ENCODE assay signal across 9 mouse cellular contexts in the genomic region with DNA sequence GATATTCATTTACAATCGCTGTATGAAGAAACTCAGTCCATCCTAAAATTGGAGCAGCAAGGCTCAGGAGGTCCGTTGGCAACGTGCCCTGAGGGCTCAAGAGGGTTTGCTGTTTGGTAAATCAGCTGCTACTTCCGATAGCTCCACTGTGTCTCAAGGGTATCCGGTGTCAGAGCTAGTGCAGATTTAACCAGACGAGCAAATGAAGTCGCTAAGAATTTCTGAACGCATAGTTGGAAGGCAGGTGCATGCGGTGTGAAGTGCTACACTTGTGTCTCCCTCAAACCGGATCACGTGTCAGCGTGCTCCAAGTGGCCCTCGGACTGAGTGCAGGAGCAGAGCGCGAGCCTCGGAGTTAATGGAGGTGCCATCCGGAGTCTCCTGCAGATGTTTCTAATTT. TPM values are rescaled to one million over a fixed set of nuclear protein-coding genes. Genes with fewer than 3 reads are reported as not detected.
A peak's percentile ranks its signal among the peaks of the same experiment; 100 is the strongest.
DNase-seq lines count a peak whose midpoint lies in the region; ATAC-seq and TF ChIP-seq lines count a peak whose summit lies in the region.
"Had no signal": no experiment of that assay in that cellular context is flagged by ENCODE, and none has a peak within 500 bp of the region (broad histone marks: within the 10 kb centered on the region; RNA-seq: fewer than 3 reads in every experiment).

No protein-coding gene starts in this region.

- no peak; the same call in 1 of the 2 replicates for ATAC-seq in kidney, embryonic 16.5 days (ENCODE audit: low FRiP score, low TSS enrichment)
- ATAC-seq in heart, postnatal 0 days (ENCODE audit: insufficient read depth, low read depth) = peak; percentile 33; the same call in 1 of the 2 replicates
- ATAC-seq in monocyte, adult 5-6 weeks (replicated peaks; ENCODE audit: insufficient number of reproducible peaks, low FRiP score, low TSS enrichment, poor library complexity, severe bottlenecking) = no peak

- no peaks in the 10 kb centered on the region for H3K27me3 ChIP-seq in kidney, adult 2 months (replicated peaks; ENCODE audit: control insufficient read depth, insufficient read depth, low read length)
- no peaks in the 10 kb centered on the region for H3K27me3 ChIP-seq in kidney, embryonic 16.5 days (ENCODE audit: insufficient read depth, low read length)
- no peaks in the 10 kb centered on the region for H3K27me3 ChIP-seq in heart, postnatal 0 days (ENCODE audit: control insufficient read depth, insufficient read depth, low read length)

- H3K4me3 ChIP-seq in kidney, adult 2 months (ENCODE audit: insufficient read depth, low read depth, low read length) = no peak overlapping the region
- no peak overlapping the region for H3K4me3 ChIP-seq in kidney, embryonic 16.5 days (ENCODE audit: low read length)
- H3K4me3 ChIP-seq in heart, postnatal 0 days (ENCODE audit: low read depth, low read length) = peak overlapping the region; percentile 5; the same call in 1 of the 2 replicates

- H3K9me3 ChIP-seq in kidney, embryonic 16.5 days (ENCODE audit: low read length) = peaks cover 3% of the 10 kb centered on the region; the same call in 1 of the 2 replicates
- 0 out of 2 replicates have a peak, but pooled peaks cover 3% of the 10 kb centered on the region for H3K9me3 ChIP-seq in heart, postnatal 0 days (replicated peaks; ENCODE audit: control insufficient read depth, low read length)

- TF ChIP-seq CTCF in kidney, adult 2 months (conservative IDR thresholded peaks at IDR 0.05; ENCODE audit: insufficient read depth, insufficient read length, low read depth, low read length) = no peak
- no peak for TF ChIP-seq CTCF in heart, postnatal 0 days (IDR thresholded peaks at IDR 0.05; ENCODE audit: low read depth)

- H3K4me2 ChIP-seq in kidney, embryonic 16.5 days (replicated peaks; ENCODE audit: low read depth, low read length) = no peak overlapping the region
- H3K4me2 ChIP-seq in heart, postnatal 0 days (ENCODE audit: low read depth, low read length) = peak overlapping the region; percentile 42

- no peak for TF ChIP-seq POLR2A in kidney, adult 2 months (IDR thresholded peaks at IDR 0.05; ENCODE audit: low read depth, low read length)

- no peak overlapping the region for H3K27ac ChIP-seq in kidney, adult 2 months (ENCODE audit: insufficient read depth, low read depth, low read length)
- H3K27ac ChIP-seq in kidney, embryonic 16.5 days (ENCODE audit: low read length) = no peak overlapping the region
- no peak overlapping the region for H3K27ac ChIP-seq in heart, postnatal 0 days (ENCODE audit: low read depth)

- no peaks in the 10 kb centered on the region for H3K36me3 ChIP-seq in kidney, adult 2 months (ENCODE audit: control insufficient read depth, insufficient read depth, low read length)
- no peaks in the 10 kb centered on the region for H3K36me3 ChIP-seq in kidney, embryonic 16.5 days (ENCODE audit: insufficient read depth, low read length)
- no peaks in the 10 kb centered on the region for H3K36me3 ChIP-seq in heart, postnatal 0 days (replicated peaks; ENCODE audit: control insufficient read depth, insufficient read depth, low read length)

- 37% methylated on average over 17 of the region's 17 CpGs for WGBS in kidney, adult 2 months
- WGBS in kidney, embryonic 16.5 days = 49% methylated on average over 17 of the region's 17 CpGs
- WGBS in heart, postnatal 0 days = 29% methylated on average over 17 of the region's 17 CpGs

- H3K9ac ChIP-seq in kidney, embryonic 16.5 days (replicated peaks; ENCODE audit: low read length) = no peak overlapping the region
- no peak overlapping the region for H3K9ac ChIP-seq in heart, postnatal 0 days (replicated peaks; ENCODE audit: low read depth, low read length)

- TF ChIP-seq EP300 in heart, postnatal 0 days (IDR thresholded peaks at IDR 0.05; ENCODE audit: low read depth) = no peak

- peak; percentile 29 to 51 for DNase-seq in cerebellum, postnatal 14 days
- no peak for DNase-seq in cerebellum, adult 9-11 months
- DNase-seq in kidney, adult 2 months = peak; percentile 3
- DNase-seq in heart, postnatal 0 days (ENCODE audit: low spot score) = peak; percentile 10
- peak; percentile 10 for DNase-seq in lung, postnatal 25 days (ENCODE audit: low spot score)
- no peak for DNase-seq in adrenal gland, adult (ENCODE audit: inconsistent age in 2 of 2, low spot score in 1 of 2)

- no peaks in the 10 kb centered on the region for H3K4me1 ChIP-seq in kidney, adult 2 months (ENCODE audit: control insufficient read depth, insufficient read depth, low read length)
- H3K4me1 ChIP-seq in kidney, embryonic 16.5 days (ENCODE audit: insufficient read depth, low read length) = 0 out of 2 replicates have a peak, but pooled peaks cover 3% of the 10 kb centered on the region
- H3K4me1 ChIP-seq in heart, postnatal 0 days (ENCODE audit: control insufficient read depth, insufficient read depth) = 0 out of 2 replicates have a peak, but pooled peaks cover 6% of the 10 kb centered on the region

RNA-seq across cellular contexts. Expression of a gene that starts 37.7 kb away (rescaled TPM):
- 2.4 and 3.0 TPM in 2 replicates for polyA plus RNA-seq in kidney, adult 2 months (2012; rRNA removed)
- 0.55 and 0.91 TPM in 2 replicates for polyA plus RNA-seq in kidney, embryonic 16.5 days (2015; fragmentation: Nextera tagmentation; extraction: Ambion mirVana)
- total RNA-seq in heart, postnatal 0 days (2014; rRNA removed; ENCODE audit: low replicate concordance) = 0.31 TPM in 1 of 2 replicates, not detected in the other
- not detected in 2 replicates for polyA plus RNA-seq in heart, postnatal 0 days (2015; fragmentation: Nextera tagmentation; extraction: Ambion mirVana)
- total RNA-seq in monocyte, adult 5-6 weeks (2017) = not detected in 3 replicates
- polyA plus RNA-seq: gonadal fat pad, adult 2 months had no signal

Comparison
In these comparisons a context has a peak if more than half of its experiments do, and no peak if none do; other contexts are left out.
1. DNase-seq: peak in cerebellum, postnatal 14 days (2 of 2), kidney, adult 2 months (single experiment), heart, postnatal 0 days (single experiment) and lung, postnatal 25 days (single experiment); none in cerebellum, adult 9-11 months (single experiment) and adrenal gland, adult (0 of 2).